ENCODE assay signal across 12 mouse cellular contexts in genomic region chr2:52476801-52477549, GRCm38 (mm10). TPM values are rescaled to one million over a fixed set of nuclear protein-coding genes. Genes with fewer than 3 reads are reported as not detected.
DNase-seq lines count a peak whose midpoint lies in the region; ATAC-seq and TF ChIP-seq lines count a peak whose summit lies in the region.
"Had no signal": no experiment of that assay in that cellular context is flagged by ENCODE, and none has a peak within 500 bp of the region (broad histone marks: within the 10 kb centered on the region; RNA-seq: fewer than 3 reads in every experiment).

No protein-coding gene starts in this region.

- peaks cover 16% of the 10 kb centered on the region for H3K4me1 ChIP-seq in liver, adult 2 months (ENCODE audit: control insufficient read depth, insufficient read depth, low read length)
- H3K4me1 ChIP-seq: intestine, embryonic 15.5 days had no signal

- no peaks in the 10 kb centered on the region for H3K36me3 ChIP-seq in liver, adult 2 months (ENCODE audit: control insufficient read depth, insufficient read depth, low read length)
- H3K36me3 ChIP-seq: intestine, embryonic 15.5 days had no signal

- peak overlapping the region; percentile 66 for H3K27ac ChIP-seq in liver, adult 2 months (replicated peaks; ENCODE audit: insufficient read depth, low read depth, low read length)
- H3K27ac ChIP-seq: intestine, embryonic 15.5 days; macrophage had no signal

- ATAC-seq in granulocyte monocyte progenitor cell, adult 5-6 weeks (replicated peaks; ENCODE audit: poor library complexity, severe bottlenecking): peak; percentile 91
- ATAC-seq: intestine, embryonic 15.5 days had no signal

- intact Hi-C loops in heart, postnatal 14 days (cut with DNase I): no loop called here

- H3K79me2 ChIP-seq in liver, adult 2 months (ENCODE audit: control insufficient read depth, insufficient read depth, low read length): no peaks in the 10 kb centered on the region

- no peak for TF ChIP-seq POLR2A in liver, adult 2 months (IDR thresholded peaks at IDR 0.05; ENCODE audit: extremely low read depth, insufficient read depth, low read length)

- no peak overlapping the region for H3K4me3 ChIP-seq in liver, adult 2 months (ENCODE audit: insufficient read depth, low read depth, low read length)
- H3K4me3 ChIP-seq: intestine, embryonic 15.5 days had no signal

- 22% methylated on average over 13 of the region's 13 CpGs for WGBS in liver, adult 2 months

- TF ChIP-seq CTCF in liver, adult 2 months (IDR thresholded peaks at IDR 0.05; ENCODE audit: low read depth, low read length): no peak

- H3K9ac ChIP-seq in liver, adult 2 months (ENCODE audit: low read depth, low read length): 0 out of 2 replicates have a peak overlapping the region, but pooled peaks have one; percentile 11
- H3K9ac ChIP-seq: intestine, embryonic 15.5 days had no signal

- DNase-seq in heart, adult 11 months: peak; percentile 91
- DNase-seq in heart, postnatal 14 days: no peak
- peak; percentile 87 for DNase-seq in liver, adult 2 months (ENCODE audit: extremely low read depth, low read depth, low spot score)
- DNase-seq in liver: no peak
- DNase-seq in mesoderm, embryonic 11.5 days (ENCODE audit: low read depth, low spot score): peak; percentile 13
- DNase-seq in layer of hippocampus, adult 8-10 months (ENCODE audit: low spot score in 2 of 2): no peak
- DNase-seq in left cerebral cortex, adult 8-10 months (ENCODE audit: low spot score in 2 of 2): no peak
- DNase-seq: left cerebral cortex, postnatal 4 days; right cerebral cortex, postnatal 4 days had no signal

- H3K27me3 ChIP-seq in liver, adult 2 months (ENCODE audit: control insufficient read depth, insufficient read depth, low read length): no peaks in the 10 kb centered on the region
- H3K27me3 ChIP-seq: intestine, embryonic 15.5 days had no signal

RNA-seq across cellular contexts. Expression of gene Arl5a, which starts 52.3 kb away (rescaled TPM):
- total RNA-seq in heart, postnatal 14 days (2021): 10 to 100 TPM; 33.6 to 36.4 TPM
- 76.1 and 85.9 TPM in 2 replicates for total RNA-seq in liver, adult 2 months (2014; rRNA removed)
- 18.3 and 22.3 TPM in 2 replicates for polyA plus RNA-seq in liver, adult 2 months (2012; rRNA removed)
- 24.6 and 27.8 TPM in 2 replicates for total RNA-seq in granulocyte monocyte progenitor cell, adult 5-6 weeks (2014; fragmentation: Nextera tagmentation)
- 32.3 and 43.1 TPM in 2 replicates for total RNA-seq in granulocyte monocyte progenitor cell, adult 5-6 weeks (2017)
- 10 to 100 TPM; 55.1 to 67.2 (median 61.6) TPM for total RNA-seq in layer of hippocampus, adult 8-10 months (2022)
- 10 to 100 TPM; 50.3 to 61.0 (median 54.9) TPM for total RNA-seq in left cerebral cortex, adult 8-10 months (2022)

Comparison
In these comparisons a context has a peak if more than half of its experiments do, and no peak if none do; other contexts are left out.
1. DNase-seq: peak in heart, adult 11 months (single experiment), liver, adult 2 months (single experiment) and mesoderm, embryonic 11.5 days (single experiment); none in heart, postnatal 14 days (0 of 2), liver (single experiment), layer of hippocampus, adult 8-10 months (0 of 2) and left cerebral cortex, adult 8-10 months (0 of 2).